Mouse (Mus musculus): ENCODE data around the gene Espn. TPM values are rescaled to one million over a fixed set of nuclear protein-coding genes. Genes with fewer than 3 reads are reported as not detected.

Espn gene
- polyA plus RNA-seq, 1 experiment from 2014 or later: 1.4 TPM

- no peak for DNase-seq (ENCODE audit: low spot score)
- Histone ChIP-seq H3K4me3 (no peak overlapping the region), H3K36me3 (no peaks in the 10 kb centered on the region), H3K27ac (replicated peaks) (no peak overlapping the region), H3K27me3 (ENCODE audit: low read depth, poor library complexity, severe bottlenecking) (no peaks in the 10 kb centered on the region), H3K9me3 (replicated peaks) (no peaks in the 10 kb centered on the region), H3K4me1 (peaks cover 22% of the 10 kb centered on the region)
- 89% methylated on average over 9 of the region's 9 CpGs for WGBS
These were observed 75.0 kb downstream of the Espn start for GRCm38 (mm10) chr4:152077191-152077590.

GRCm38 (mm10) chr4:152074548-152074947 lies 77.6 kb downstream of the Espn start:
- no peak overlapping the region for H3K4me3 ChIP-seq
- H3K27ac ChIP-seq (replicated peaks): no peak overlapping the region
- H3K4me1 ChIP-seq: peaks cover 39% of the 10 kb centered on the region
- no peak for DNase-seq (ENCODE audit: low spot score)
- 80% methylated on average over 9 of the region's 9 CpGs for WGBS
- no peaks in the 10 kb centered on the region for H3K36me3 ChIP-seq
- no peaks in the 10 kb centered on the region for H3K9me3 ChIP-seq (replicated peaks)
- H3K27me3 ChIP-seq (ENCODE audit: low read depth, poor library complexity, severe bottlenecking): no peaks in the 10 kb centered on the region

GRCm38 (mm10) chr4:152073715-152074114 lies 78.5 kb downstream of the Espn start:
- H3K36me3 ChIP-seq: no peaks in the 10 kb centered on the region
- H3K4me3 ChIP-seq: no peak overlapping the region
- peaks cover 39% of the 10 kb centered on the region for H3K4me1 ChIP-seq
- WGBS: 85% methylated on average over 6 of the region's 6 CpGs
- no peak overlapping the region for H3K27ac ChIP-seq (replicated peaks)
- H3K27me3 ChIP-seq (ENCODE audit: low read depth, poor library complexity, severe bottlenecking): no peaks in the 10 kb centered on the region
- H3K9me3 ChIP-seq (replicated peaks): no peaks in the 10 kb centered on the region
- no peak for DNase-seq (ENCODE audit: low spot score)

- Histone ChIP-seq H3K27ac (replicated peaks) (peak overlapping the region; percentile 65), H3K9me3 (replicated peaks) (no peaks in the 10 kb centered on the region), H3K4me1 (peaks cover 47% of the 10 kb centered on the region), H3K27me3 (ENCODE audit: low read depth, poor library complexity, severe bottlenecking) (no peaks in the 10 kb centered on the region), H3K36me3 (no peaks in the 10 kb centered on the region), H3K4me3 (no peak overlapping the region)
- no peak for DNase-seq (ENCODE audit: low spot score)
- 73% methylated on average over 10 of the region's 10 CpGs for WGBS
These were observed 79.5 kb downstream of the Espn start for GRCm38 (mm10) chr4:152072655-152073054.

- Histone ChIP-seq H3K27me3 (ENCODE audit: low read depth, poor library complexity, severe bottlenecking) (no peaks in the 10 kb centered on the region), H3K4me1 (peaks cover 48% of the 10 kb centered on the region)
These were observed 80.0 kb downstream of the Espn start, which contains the start of gene Plekhg5 for GRCm38 (mm10) chr4:152072121-152072601. Plekhg5 (plus strand) TSS chr4:152072498.

GRCm38 (mm10) chr4:152070494-152071396 lies 81.4 kb downstream of the Espn start:
- no peak overlapping the region for H3K4me3 ChIP-seq
- H3K9me3 ChIP-seq (replicated peaks): no peaks in the 10 kb centered on the region
- H3K36me3 ChIP-seq: no peaks in the 10 kb centered on the region
- 78% methylated on average over 11 of the region's 11 CpGs for WGBS
- H3K4me1 ChIP-seq: peaks cover 41% of the 10 kb centered on the region
- no peaks in the 10 kb centered on the region for H3K27me3 ChIP-seq (ENCODE audit: low read depth, poor library complexity, severe bottlenecking)
- DNase-seq (ENCODE audit: low spot score): no peak
- H3K27ac ChIP-seq (replicated peaks): 0 out of 2 replicates have a peak overlapping the region, but pooled peaks have one; percentile 28

More at GRCm38 (mm10) chr4:152072121-152072601, 80.0 kb downstream of the Espn start, which contains the start of gene Plekhg5:
- no peaks in the 10 kb centered on the region for H3K36me3 ChIP-seq
- H3K9me3 ChIP-seq (replicated peaks): no peaks in the 10 kb centered on the region
- H3K27ac ChIP-seq (replicated peaks): peak within 1 kb of the TSS; percentile 65
- DNase-seq (ENCODE audit: low spot score): peak; percentile 45
- 62% methylated on average over 10 of the region's 10 CpGs for WGBS
- no peak within 1 kb of the TSS for H3K4me3 ChIP-seq

Other genes starting within 250 kb of the Espn start
- 107 and 108 TPM in 2 replicates for gene Dnajc11, start 218.7 kb downstream of the Espn start, polyA plus RNA-seq (2016; fragmentation: Nextera tagmentation; extraction: Ambion mirVana)
- gene Thap3, start 163.4 kb downstream of the Espn start, polyA plus RNA-seq (2016; fragmentation: Nextera tagmentation; extraction: Ambion mirVana): 32.1 and 36.2 TPM in 2 replicates
- gene Phf13, start 156.1 kb downstream of the Espn start, polyA plus RNA-seq (2016; fragmentation: Nextera tagmentation; extraction: Ambion mirVana): 23.9 and 30.4 TPM in 2 replicates
- gene Klhl21, start 143.6 kb downstream of the Espn start, polyA plus RNA-seq (2016; fragmentation: Nextera tagmentation; extraction: Ambion mirVana): 6.9 and 8.5 TPM in 2 replicates
- 18.7 and 25.6 TPM in 2 replicates for gene Zbtb48, start 124.7 kb downstream of the Espn start, polyA plus RNA-seq (2016; fragmentation: Nextera tagmentation; extraction: Ambion mirVana)
- gene Tas1r1, start 113.8 kb downstream of the Espn start, polyA plus RNA-seq (2016; fragmentation: Nextera tagmentation; extraction: Ambion mirVana): 0.73 and 0.75 TPM in 2 replicates
- gene Nol9, start 113.0 kb downstream of the Espn start, polyA plus RNA-seq (2016; fragmentation: Nextera tagmentation; extraction: Ambion mirVana): 35.3 and 35.7 TPM in 2 replicates
- 8.1 and 9.5 TPM in 2 replicates for gene Plekhg5, start 79.9 kb downstream of the Espn start, polyA plus RNA-seq (2016; fragmentation: Nextera tagmentation; extraction: Ambion mirVana)
- 0.47 and 1.0 TPM in 2 replicates for gene Tnfrsf25, start 36.4 kb downstream of the Espn start, polyA plus RNA-seq (2016; fragmentation: Nextera tagmentation; extraction: Ambion mirVana)
- 0.79 and 1.3 TPM in 2 replicates for gene Hes2, start 6.5 kb upstream of the Espn start, polyA plus RNA-seq (2016; fragmentation: Nextera tagmentation; extraction: Ambion mirVana)
- 85.7 and 99.7 TPM in 2 replicates for gene Acot7, start 25.8 kb upstream of the Espn start, polyA plus RNA-seq (2016; fragmentation: Nextera tagmentation; extraction: Ambion mirVana)
- gene Gpr153, start 121.9 kb upstream of the Espn start, polyA plus RNA-seq (2016; fragmentation: Nextera tagmentation; extraction: Ambion mirVana): 7.0 and 7.7 TPM in 2 replicates
- 26.3 and 30.9 TPM in 2 replicates for gene Hes3, start 139.3 kb upstream of the Espn start, polyA plus RNA-seq (2016; fragmentation: Nextera tagmentation; extraction: Ambion mirVana)
- gene Icmt, start 144.9 kb upstream of the Espn start, polyA plus RNA-seq (2016; fragmentation: Nextera tagmentation; extraction: Ambion mirVana): 26.8 and 27.6 TPM in 2 replicates
- 1.5 and 2.4 TPM in 2 replicates for gene Rnf207, start 166.6 kb upstream of the Espn start, polyA plus RNA-seq (2016; fragmentation: Nextera tagmentation; extraction: Ambion mirVana)
- gene Rpl22, start 173.4 kb upstream of the Espn start, polyA plus RNA-seq (2016; fragmentation: Nextera tagmentation; extraction: Ambion mirVana): 282 and 358 TPM in 2 replicates
- 0.07 and 0.12 TPM in 2 replicates for gene Chd5, start 186.3 kb upstream of the Espn start, polyA plus RNA-seq (2016; fragmentation: Nextera tagmentation; extraction: Ambion mirVana)

All from midbrain, embryonic 10.5 days (tissue).